Mouse (Mus musculus) myocyte (in vitro differentiated cells): Measurements from ENCODE around the gene Camkk2. TPM values are rescaled to one million over a fixed set of nuclear protein-coding genes. Genes with fewer than 3 reads are reported as not detected.

ENCODE experiments used
- H3K27me3 ChIP-seq: one replicate; pipeline ENCODE4 v1.6.1; 2011; ENCODE audit not compliant: control insufficient read depth, insufficient read depth, insufficient read length
- H3K36me3 ChIP-seq: one replicate; pipeline ENCODE4 v1.6.1; 2011; ENCODE audit not compliant: control insufficient read depth, insufficient read depth
- H3K4me2 ChIP-seq: one replicate; pipeline ENCODE4 v1.6.1; 2011; ENCODE audit warnings: low read depth, control low read depth
- H3K4me3 ChIP-seq: one replicate; pipeline ENCODE4 v1.5.1; 2011; ENCODE audit warnings: mild to moderate bottlenecking, control low read depth, moderate library complexity
- H3K79me2 ChIP-seq: one replicate; pipeline ENCODE4 v1.6.1; 2011; ENCODE audit not compliant: control insufficient read depth, insufficient read depth
- H3ac ChIP-seq: one replicate; pipeline ENCODE4 v1.6.1; 2011; ENCODE audit not compliant: control insufficient read depth, insufficient read length
- CEBPB ChIP-seq: IDR thresholded peaks from 2 replicates; pipeline ENCODE4 v1.6.1; 2011; ENCODE audit warnings: mild to moderate bottlenecking, moderate library complexity; ENCODE audit not compliant: poor library complexity, insufficient read depth, severe bottlenecking
- E2F4 ChIP-seq: IDR thresholded peaks from one replicate; pipeline ENCODE4 v1.6.1; 2011; ENCODE audit warnings: mild to moderate bottlenecking, control low read depth, moderate library complexity; ENCODE audit not compliant: insufficient read depth
- MAX ChIP-seq: IDR thresholded peaks from one replicate; pipeline ENCODE4 v1.6.1; 2011; ENCODE audit warnings: low read depth, mild to moderate bottlenecking, control low read depth
- MYOD1 ChIP-seq, 3 experiments: IDR thresholded peaks; one replicate each; pipeline ENCODE4 v1.6.1; 2011; ENCODE audit warnings: control low read depth in 2 of 3, low read depth in 2 of 3, mild to moderate bottlenecking in 2 of 3, moderate library complexity in 1 of 3; ENCODE audit not compliant: insufficient read length in 2 of 3, control insufficient read depth in 1 of 3
- MYOG ChIP-seq, 3 experiments: IDR thresholded peaks; one replicate each; pipeline ENCODE4 v1.6.1; 2011; ENCODE audit warnings: control low read depth in 2 of 3, low read depth in 2 of 3, mild to moderate bottlenecking in 2 of 3; ENCODE audit not compliant: insufficient read length in 2 of 3, control insufficient read depth in 1 of 3, insufficient read depth in 1 of 3
- POLR2A ChIP-seq: IDR thresholded peaks from one replicate; pipeline ENCODE4 v1.6.1; 2011; ENCODE audit warnings: low read depth, mild to moderate bottlenecking, control low read depth, moderate library complexity; ENCODE audit not compliant: insufficient read length
- POLR2AphosphoS2 ChIP-seq: IDR thresholded peaks from one replicate; pipeline ENCODE4 v1.6.1; 2011; ENCODE audit warnings: low read depth, control low read depth; ENCODE audit not compliant: insufficient read length
- REST ChIP-seq: IDR thresholded peaks from one replicate; pipeline ENCODE4 v1.6.1; 2011; ENCODE audit warnings: mild to moderate bottlenecking, control low read depth, moderate library complexity; ENCODE audit not compliant: insufficient read depth, insufficient read length
- SRF ChIP-seq: IDR thresholded peaks from one replicate; pipeline ENCODE4 v1.6.1; 2011; ENCODE audit warnings: low read depth; ENCODE audit not compliant: control insufficient read depth, insufficient read length
- TCF12 ChIP-seq: IDR thresholded peaks from one replicate; pipeline ENCODE4 v1.6.1; 2011; ENCODE audit warnings: mild to moderate bottlenecking, control low read depth; ENCODE audit not compliant: poor library complexity, insufficient read depth, severe bottlenecking
- TCF3 ChIP-seq: IDR thresholded peaks from one replicate; pipeline ENCODE4 v1.6.1; 2011; ENCODE audit warnings: low read depth, control low read depth; ENCODE audit not compliant: insufficient read length
- USF1 ChIP-seq: IDR thresholded peaks from one replicate; pipeline ENCODE4 v1.6.1; 2011; ENCODE audit warnings: low read depth, mild to moderate bottlenecking, control low read depth, moderate library complexity
- polyA plus RNA-seq: library from polyadenylated mRNA; unstranded; fragments of >200 nt; fragmentation: generic; extraction: Trizol; gene quantifications from one replicate; pipeline ENCODE4 v1.2.1, GENCODE M21; 2012; ENCODE audit warnings: missing spikeins

Gene Camkk2
- polyA plus RNA-seq, 1 experiment, result 8.2 TPM

GRCm38 (mm10) chr5:122763271-122764031 lies 15.8 kb downstream of the Camkk2 start:
- no peak overlapping the region for H3ac ChIP-seq
- H3K36me3 ChIP-seq, result no peaks in the 10 kb centered on the region
- TF ChIP-seq TCF12 (no peak), TCF3 (no peak), USF1 (no peak), MYOD1 (IDR thresholded peaks at IDR 0.05; ENCODE audit: control insufficient read depth in 1 of 3, insufficient read length in 2 of 3, low read depth in 2 of 3) (no peak), MAX (no peak), MYOG (IDR thresholded peaks at IDR 0.05; ENCODE audit: control insufficient read depth in 1 of 3, insufficient read depth in 1 of 3, insufficient read length in 2 of 3, low read depth in 2 of 3) (no peak), REST (no peak), E2F4 (no peak), SRF (no peak), POLR2A (no peak), CEBPB (no peak), POLR2AphosphoS2 (no peak)
- no peak overlapping the region for H3K4me3 ChIP-seq
- no peaks in the 10 kb centered on the region for H3K79me2 ChIP-seq
- no peaks in the 10 kb centered on the region for H3K27me3 ChIP-seq
- no peak overlapping the region for H3K4me2 ChIP-seq

DNA sequence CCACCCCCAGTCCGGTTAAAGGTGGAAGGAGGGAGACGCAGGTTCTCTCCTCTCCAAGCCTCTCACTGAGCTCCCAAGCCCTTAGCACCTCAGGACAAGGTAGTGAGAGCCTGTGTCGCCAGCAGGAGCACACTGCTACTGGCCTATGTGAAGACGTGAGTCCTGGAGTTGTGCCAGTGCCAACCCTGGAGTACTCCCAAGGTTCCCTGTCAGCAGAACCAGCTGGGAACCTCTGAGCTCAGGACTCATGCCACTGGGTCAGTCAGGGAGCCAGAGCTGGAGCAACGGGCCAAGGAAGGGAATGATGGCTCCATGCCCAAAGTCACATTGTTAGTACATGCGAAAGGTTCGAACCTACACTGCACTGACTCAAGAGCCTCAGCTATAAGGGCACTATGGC lies 22.5 kb downstream of the Camkk2 start:
- no peak overlapping the region for H3K4me2 ChIP-seq
- H3ac ChIP-seq, result no peak overlapping the region
- no peak overlapping the region for H3K4me3 ChIP-seq
- no peaks in the 10 kb centered on the region for H3K79me2 ChIP-seq
- TF ChIP-seq MYOG (IDR thresholded peaks at IDR 0.05; ENCODE audit: control insufficient read depth in 1 of 3, insufficient read depth in 1 of 3, insufficient read length in 2 of 3, low read depth in 2 of 3), result no peak
- TF ChIP-seq E2F4, result no peak
- no peak for TF ChIP-seq MAX
- TF ChIP-seq POLR2AphosphoS2, result no peak
- TF ChIP-seq MYOD1 (IDR thresholded peaks at IDR 0.05; ENCODE audit: control insufficient read depth in 1 of 3, insufficient read length in 2 of 3, low read depth in 2 of 3), result no peak
- no peak for TF ChIP-seq TCF12
- no peak for TF ChIP-seq USF1
- no peak for TF ChIP-seq TCF3
- TF ChIP-seq REST, result no peak
- TF ChIP-seq CEBPB, result no peak
- no peak for TF ChIP-seq SRF
- no peak for TF ChIP-seq POLR2A
- peaks cover 6% of the 10 kb centered on the region for H3K36me3 ChIP-seq
- H3K27me3 ChIP-seq, result no peaks in the 10 kb centered on the region

GRCm38 (mm10) chr5:122756144-122756543 lies 23.1 kb downstream of the Camkk2 start:
- TF ChIP-seq POLR2A, result no peak
- no peak for TF ChIP-seq REST
- no peak for TF ChIP-seq TCF12
- TF ChIP-seq MAX, result no peak
- TF ChIP-seq USF1, result no peak
- no peak for TF ChIP-seq CEBPB
- no peak for TF ChIP-seq POLR2AphosphoS2
- no peak for TF ChIP-seq E2F4
- no peak for TF ChIP-seq MYOD1 (IDR thresholded peaks at IDR 0.05; ENCODE audit: control insufficient read depth in 1 of 3, insufficient read length in 2 of 3, low read depth in 2 of 3)
- TF ChIP-seq TCF3, result no peak
- no peak for TF ChIP-seq SRF
- no peak for TF ChIP-seq MYOG (IDR thresholded peaks at IDR 0.05; ENCODE audit: control insufficient read depth in 1 of 3, insufficient read depth in 1 of 3, insufficient read length in 2 of 3, low read depth in 2 of 3)

DNA sequence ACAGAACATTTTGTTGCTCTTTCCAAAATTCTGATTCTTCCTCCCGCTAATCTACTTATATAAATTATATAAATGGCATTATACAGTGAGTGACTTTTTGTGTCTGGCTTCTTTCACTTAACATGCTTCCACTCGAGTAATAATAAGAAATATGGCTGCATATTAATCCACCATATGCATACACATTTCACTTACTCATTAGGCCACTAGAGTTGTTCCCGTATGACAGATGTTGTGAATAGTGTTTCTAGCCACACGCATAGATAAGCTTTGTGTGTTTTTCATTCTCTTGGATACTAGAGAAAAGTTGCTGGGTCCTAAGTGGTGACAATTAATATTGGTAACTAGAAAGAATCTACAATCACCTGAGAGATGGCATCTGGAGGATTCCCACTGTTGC lies 23.6 kb downstream of the Camkk2 start:
- TF ChIP-seq MAX, result no peak
- no peak for TF ChIP-seq USF1
- TF ChIP-seq POLR2A, result no peak
- no peak for TF ChIP-seq MYOD1 (IDR thresholded peaks at IDR 0.05; ENCODE audit: control insufficient read depth in 1 of 3, insufficient read length in 2 of 3, low read depth in 2 of 3)
- TF ChIP-seq REST, result no peak
- no peak for TF ChIP-seq POLR2AphosphoS2
- no peak for TF ChIP-seq SRF
- no peak for TF ChIP-seq TCF12
- no peak overlapping the region for H3K4me2 ChIP-seq
- peaks cover 6% of the 10 kb centered on the region for H3K36me3 ChIP-seq
- H3K27me3 ChIP-seq, result no peaks in the 10 kb centered on the region
- H3K4me3 ChIP-seq, result no peak overlapping the region
- H3ac ChIP-seq, result no peak overlapping the region
- no peaks in the 10 kb centered on the region for H3K79me2 ChIP-seq

More at GRCm38 (mm10) chr5:122756144-122756543, 23.1 kb downstream of the Camkk2 start:
- Histone ChIP-seq H3K27me3 (no peaks in the 10 kb centered on the region), H3ac (no peak overlapping the region), H3K79me2 (no peaks in the 10 kb centered on the region), H3K4me3 (no peak overlapping the region), H3K4me2 (no peak overlapping the region), H3K36me3 (peaks cover 6% of the 10 kb centered on the region)
